Mouse (Mus musculus) lung, adult 2 months (tissue): ENCODE results near the gene Sulf2.

Experiments
- CTCF ChIP-seq: fragments of 200-500 bp; IDR thresholded peaks from 2 replicates; pipeline ENCODE4 v1.5.1; 2011; ENCODE audit warnings: mild to moderate bottlenecking, low read length, control low read depth; ENCODE audit not compliant: insufficient read depth
- POLR2A ChIP-seq: fragments of 200-500 bp; IDR thresholded peaks from 2 replicates; pipeline ENCODE4 v1.6.1; 2011; ENCODE audit warnings: low read depth, mild to moderate bottlenecking, control low read depth, low read length, borderline replicate concordance; ENCODE audit errors: extremely low read depth

DNA sequence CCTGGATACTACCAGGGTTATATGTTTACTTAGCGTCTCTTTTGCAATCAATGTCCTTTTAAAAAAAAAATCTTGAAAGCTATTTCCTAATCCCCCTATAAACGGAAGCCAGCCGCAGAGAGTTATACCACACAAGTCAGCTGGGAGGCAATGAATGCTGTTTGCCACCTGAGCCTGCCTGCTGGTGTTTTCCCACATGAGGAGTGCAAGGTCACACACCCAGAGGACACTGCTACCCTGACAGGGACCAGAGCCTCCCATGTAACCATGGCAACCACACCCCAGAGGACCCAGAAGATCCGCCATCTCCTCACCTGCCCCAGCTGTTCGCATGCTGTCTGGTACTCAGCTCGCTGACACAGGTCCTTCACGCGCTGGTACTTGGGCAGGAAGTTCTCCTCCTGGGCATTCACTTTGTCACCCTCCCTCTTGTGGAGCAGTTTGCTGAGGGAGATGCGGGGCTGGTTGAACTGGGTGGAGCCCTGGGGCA is 71.9 kb downstream of the Sulf2 start:
- TF ChIP-seq POLR2A (no peak), CTCF (no peak)
